Mouse (Mus musculus): ENCODE data around the gene Bpifb1.
"Not testable (repeated sequence)": the region's sequence is repeated elsewhere in the genome, so short reads cannot be mapped to it uniquely, and the experiment has no call there.

Gene Bpifb1

GRCm38 (mm10) chr2:154211121-154211520 lies 20.5 kb downstream of the Bpifb1 start:
- no peak for DNase-seq (ENCODE audit: low read depth, low spot score)

DNA sequence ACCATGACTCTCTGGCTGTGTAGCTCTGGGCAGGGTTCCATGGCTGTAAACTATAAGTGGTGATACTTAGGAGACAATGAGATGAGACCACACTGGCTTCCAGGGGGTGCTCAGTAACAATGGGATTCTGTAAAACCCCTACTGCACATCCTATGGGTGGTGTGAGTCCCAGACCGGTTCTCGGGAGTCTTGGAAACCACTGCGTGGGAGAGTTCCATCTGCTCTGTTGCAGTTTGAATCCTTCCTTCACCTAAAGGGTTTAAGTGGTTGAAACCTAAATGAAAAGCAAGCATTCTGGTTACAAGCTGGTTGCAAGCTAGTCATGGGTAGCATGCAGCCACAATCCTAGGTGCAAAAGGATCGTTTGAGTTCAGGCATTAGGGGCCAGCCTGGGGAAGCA lies 21.3 kb downstream of the Bpifb1 start:
- no peak for DNase-seq (ENCODE audit: low read depth, low spot score)

DNA sequence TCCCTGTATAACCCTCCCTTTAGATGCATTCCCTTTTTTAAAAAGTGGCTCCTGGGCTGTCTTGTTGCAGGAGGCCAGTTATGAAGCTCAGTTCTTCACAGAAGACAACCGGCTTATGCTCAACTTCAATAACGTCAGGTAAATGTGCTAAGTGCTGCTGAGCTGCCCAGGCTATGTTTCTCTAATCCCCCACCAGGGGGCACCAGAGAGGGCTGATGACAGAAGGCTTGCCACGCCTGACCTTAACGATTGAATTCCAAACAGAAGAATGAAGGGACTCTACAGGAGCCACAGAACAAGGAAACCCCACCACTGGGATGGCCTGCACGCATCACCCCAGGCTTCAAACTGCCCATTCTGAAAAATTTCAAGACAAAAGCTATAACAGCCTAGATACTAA lies 24.6 kb downstream of the Bpifb1 start:
- peak; percentile 36 for DNase-seq (ENCODE audit: low read depth, low spot score)

- DNase-seq (ENCODE audit: low read depth, low spot score): no peak
These were observed 29.3 kb downstream of the Bpifb1 start for GRCm38 (mm10) chr2:154219950-154220349.

GRCm38 (mm10) chr2:154223265-154223916 lies 32.8 kb downstream of the Bpifb1 start, which contains the start of gene Bpifb5:
Gene Bpifb5, plus strand, starts transcription at chr2:154223742.
- DNase-seq (ENCODE audit: low read depth, low spot score): no peak

DNA sequence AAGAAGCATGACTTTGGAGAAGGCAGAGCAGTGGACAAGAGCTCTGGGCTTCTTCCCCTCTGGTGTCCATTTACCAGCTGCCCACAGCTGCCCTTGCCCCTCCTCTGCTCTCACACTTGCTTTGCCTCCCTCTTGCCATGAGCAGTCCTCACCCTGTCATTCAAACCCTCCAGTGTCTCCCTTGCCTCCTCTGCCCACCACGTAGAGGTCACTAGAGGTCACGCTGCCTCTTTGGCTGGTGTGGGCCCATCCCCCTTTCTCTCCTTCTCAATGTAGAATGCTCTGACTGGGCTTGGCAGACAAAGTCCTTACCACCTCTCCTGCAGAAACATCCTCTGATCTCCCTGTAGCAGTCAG lies 33.3 kb downstream of the Bpifb1 start:
- DNase-seq (ENCODE audit: low read depth, low spot score): no peak

GRCm38 (mm10) chr2:154226991-154227390 lies 36.4 kb downstream of the Bpifb1 start:
- DNase-seq (ENCODE audit: low read depth, low spot score): no peak

DNA sequence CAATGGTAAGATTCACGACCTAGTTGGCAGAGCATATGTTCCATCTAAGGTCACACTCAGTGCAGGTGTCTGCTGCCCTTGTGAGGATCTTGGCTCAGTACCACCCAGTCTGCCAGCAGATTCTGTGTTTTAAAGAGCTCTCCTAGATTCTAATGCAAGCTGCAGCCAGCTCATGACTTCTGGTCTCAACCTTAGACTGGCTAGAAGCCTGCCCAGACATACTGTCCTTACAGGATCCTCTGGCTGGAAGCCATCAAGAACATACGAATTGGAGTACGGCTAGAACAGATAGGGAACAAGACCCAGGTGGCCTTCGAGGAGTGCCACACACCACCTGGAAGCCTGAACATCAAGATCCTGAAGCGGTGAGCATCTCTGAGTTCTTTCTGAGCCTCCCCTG lies 37.2 kb downstream of the Bpifb1 start:
- no peak for DNase-seq (ENCODE audit: low read depth, low spot score)

DNA sequence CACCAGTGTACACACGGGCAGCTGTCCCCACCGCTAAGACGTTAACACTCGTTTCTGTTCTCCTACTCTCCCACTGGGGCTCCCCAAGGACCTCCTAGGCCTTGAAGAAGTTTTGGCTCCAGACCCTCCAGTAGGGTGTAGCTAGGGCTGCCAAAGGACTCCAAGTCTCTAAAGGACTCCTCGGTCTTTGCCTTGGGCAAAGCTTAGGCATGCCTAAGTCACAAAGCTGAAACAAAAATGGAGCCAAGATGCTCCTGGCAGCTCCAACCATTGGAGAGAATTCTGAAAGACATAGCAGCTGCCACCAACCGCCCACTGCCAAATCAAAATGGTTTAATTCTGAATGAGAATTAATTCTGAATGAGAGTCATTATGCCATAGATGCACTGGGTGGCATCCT lies 42.8 kb downstream of the Bpifb1 start:
- no peak for DNase-seq (ENCODE audit: low read depth, low spot score)

GRCm38 (mm10) chr2:154240771-154241170 lies 50.2 kb downstream of the Bpifb1 start:
- no peak for DNase-seq (ENCODE audit: low read depth, low spot score)

- DNase-seq (ENCODE audit: low read depth, low spot score): not testable (repeated sequence)
These were observed 52.1 kb downstream of the Bpifb1 start for GRCm38 (mm10) chr2:154242726-154243125.

GRCm38 (mm10) chr2:154243356-154244036 lies 52.9 kb downstream of the Bpifb1 start:
- DNase-seq (ENCODE audit: low read depth, low spot score): no peak

DNA sequence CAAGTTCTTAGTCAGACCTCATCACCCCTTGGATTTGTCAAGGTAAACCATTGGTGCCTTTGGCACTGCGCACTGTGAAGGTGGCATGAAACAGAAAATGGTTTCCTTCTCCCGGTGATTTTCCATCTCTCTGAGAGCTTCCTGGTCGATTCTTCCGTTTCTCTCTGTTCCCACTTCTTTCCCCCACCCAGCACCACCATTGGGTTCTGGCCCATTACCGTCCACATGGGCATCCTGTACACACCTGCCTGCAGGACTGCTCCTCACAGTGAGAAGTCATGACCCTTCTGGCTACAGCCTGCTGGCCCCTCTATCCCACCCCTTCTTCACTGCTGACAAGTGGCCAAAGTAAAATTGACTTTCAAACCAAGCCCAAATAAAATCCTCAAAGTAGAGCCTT lies 54.7 kb downstream of the Bpifb1 start:
- no peak for DNase-seq (ENCODE audit: low read depth, low spot score)

DNA sequence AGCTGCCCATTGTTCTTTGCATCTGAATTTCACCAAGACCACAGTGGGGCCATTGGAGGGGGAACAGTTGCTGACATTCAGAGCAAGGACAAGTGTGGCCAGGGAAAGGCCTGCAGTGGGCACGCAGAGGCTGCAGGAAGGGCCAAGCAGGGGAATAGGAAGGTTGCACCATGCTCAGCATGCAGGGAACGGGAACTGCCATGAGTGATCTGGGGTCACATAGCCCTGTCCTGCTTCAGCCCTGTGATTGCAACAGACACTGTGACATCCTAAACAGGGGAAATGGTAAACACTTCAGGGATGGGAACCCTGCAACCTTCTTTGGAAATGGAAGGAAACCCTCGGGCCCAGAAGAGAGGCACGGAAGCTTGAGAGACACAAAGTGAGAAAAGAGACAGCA lies 64.6 kb downstream of the Bpifb1 start:
- DNase-seq (ENCODE audit: low read depth, low spot score): not testable (repeated sequence)

DNA sequence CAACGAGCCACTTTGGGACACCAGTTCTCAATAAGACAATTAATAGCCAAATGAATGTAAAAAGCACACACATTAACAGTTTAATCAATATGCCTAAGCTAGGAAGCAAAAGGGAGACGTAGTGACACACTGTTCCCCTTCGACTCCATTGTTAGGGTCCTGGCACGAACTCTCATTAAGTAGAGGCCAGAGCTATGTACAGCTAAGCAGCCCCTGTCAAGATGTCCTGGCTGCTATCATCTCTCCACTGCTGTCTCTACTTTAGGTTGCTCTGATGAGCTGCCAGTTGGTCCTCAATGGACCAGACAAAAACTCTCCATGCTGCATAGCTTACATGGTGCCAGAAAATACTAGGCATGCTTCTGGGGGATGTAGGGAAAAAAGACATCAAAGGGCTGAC lies 65.2 kb downstream of the Bpifb1 start:
- DNase-seq (ENCODE audit: low read depth, low spot score): no peak

DNA sequence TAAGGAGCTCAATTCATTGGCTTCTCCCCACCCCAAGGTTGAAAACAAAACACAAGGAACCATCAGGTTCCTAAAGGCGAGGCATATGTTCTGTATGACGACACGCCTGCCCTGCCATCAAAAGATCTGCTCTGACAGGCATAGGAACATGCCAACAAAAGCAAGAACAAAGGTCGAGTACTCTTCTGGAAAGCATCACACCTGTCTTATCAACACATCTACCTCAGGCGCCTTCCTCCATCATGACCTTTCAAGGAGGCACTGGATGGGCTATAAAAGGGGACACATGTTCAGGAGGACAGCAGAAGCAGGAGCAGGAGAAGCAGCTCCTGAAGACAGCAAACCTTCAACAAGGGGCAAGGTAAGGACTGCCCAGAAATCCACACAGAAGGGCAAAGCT lies 66.9 kb downstream of the Bpifb1 start, which contains the start of gene Bpifb9a:
TSS of gene Bpifb9a (plus strand) at position 301 of the 400 bp plus-strand sequence.
- not testable (repeated sequence) for DNase-seq (ENCODE audit: low read depth, low spot score)

DNA sequence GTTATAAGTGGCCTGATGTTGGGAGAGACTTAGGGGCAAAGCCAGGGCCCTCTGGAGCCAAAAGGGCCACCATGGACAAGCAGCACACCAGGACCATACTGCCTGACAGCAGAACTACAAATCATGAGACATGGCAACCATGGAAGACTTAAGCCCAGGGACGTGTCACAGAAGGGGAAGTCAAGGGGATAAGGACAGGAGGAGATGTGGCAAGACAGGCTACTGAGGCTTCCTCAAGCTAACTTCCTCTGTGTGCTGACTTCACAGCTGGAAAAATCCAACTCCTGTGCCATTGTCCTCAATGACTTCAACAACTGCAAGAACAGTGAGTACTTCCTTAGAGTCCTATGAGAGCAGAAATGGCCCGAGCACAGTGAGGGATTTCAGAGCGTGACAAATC lies 73.8 kb downstream of the Bpifb1 start:
- DNase-seq (ENCODE audit: low read depth, low spot score): not testable (repeated sequence)

Data from c-Kit-negative CD71-positive TER-119-positive erythroid progenitor cells, embryonic 14.5 days (primary cell).